Mouse (Mus musculus) cerebellum, adult 2 months (tissue): ENCODE measurements around the gene Abhd2.

Experiments
- CTCF ChIP-seq: fragments of 200-500 bp; IDR thresholded peaks from 2 replicates; pipeline ENCODE4 v1.5.1; 2011; ENCODE audit warnings: low read depth, mild to moderate bottlenecking, control low read depth, low read length, moderate library complexity, borderline replicate concordance; ENCODE audit not compliant: insufficient read depth
- POLR2A ChIP-seq: fragments of 200-500 bp; IDR thresholded peaks from 2 replicates; pipeline ENCODE4 v1.6.1; 2011; ENCODE audit warnings: low read length, control low read depth, borderline replicate concordance; ENCODE audit not compliant: insufficient read depth

DNA sequence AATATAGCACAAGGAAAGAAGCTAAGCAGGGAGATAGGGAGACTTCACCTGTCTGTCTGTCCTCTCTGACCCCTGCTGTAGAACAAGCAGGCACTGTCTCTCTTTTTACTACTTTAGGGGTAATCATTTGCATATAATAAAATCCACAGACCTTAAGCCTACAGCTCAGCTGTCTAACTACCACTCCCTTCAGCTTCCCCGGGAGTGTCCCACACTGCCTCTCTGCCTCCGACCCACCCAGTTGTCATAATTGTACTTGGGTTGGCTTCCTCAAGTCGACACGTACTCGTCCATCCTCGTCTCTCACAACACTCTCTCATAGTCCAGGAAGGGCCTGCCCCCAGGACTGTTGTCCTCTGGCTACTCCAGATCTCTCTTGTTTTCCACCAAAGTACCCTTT, 29.1 kb downstream of the Abhd2 start:
- TF ChIP-seq CTCF (no peak), POLR2A (no peak)
